Mouse (Mus musculus) E14TG2a.4 (cell line): ENCODE measurements at regions not wholly inside any gene's neighbourhood (a gene's known extent, or its start where the extent isn't known, plus 50 kb on each side); places are given as distances from the start of the nearest gene placed in this dataset.

Experiments used
- CTCF ChIP-seq: conservative IDR thresholded peaks from 2 replicates; pipeline ENCODE4 v1.5.1; 2014; ENCODE audit warnings: low read length
- NANOG ChIP-seq: IDR thresholded peaks from 2 replicates; pipeline ENCODE4 v1.6.1; 2014; ENCODE audit warnings: borderline replicate concordance, low read length, mixed read lengths

DNA sequence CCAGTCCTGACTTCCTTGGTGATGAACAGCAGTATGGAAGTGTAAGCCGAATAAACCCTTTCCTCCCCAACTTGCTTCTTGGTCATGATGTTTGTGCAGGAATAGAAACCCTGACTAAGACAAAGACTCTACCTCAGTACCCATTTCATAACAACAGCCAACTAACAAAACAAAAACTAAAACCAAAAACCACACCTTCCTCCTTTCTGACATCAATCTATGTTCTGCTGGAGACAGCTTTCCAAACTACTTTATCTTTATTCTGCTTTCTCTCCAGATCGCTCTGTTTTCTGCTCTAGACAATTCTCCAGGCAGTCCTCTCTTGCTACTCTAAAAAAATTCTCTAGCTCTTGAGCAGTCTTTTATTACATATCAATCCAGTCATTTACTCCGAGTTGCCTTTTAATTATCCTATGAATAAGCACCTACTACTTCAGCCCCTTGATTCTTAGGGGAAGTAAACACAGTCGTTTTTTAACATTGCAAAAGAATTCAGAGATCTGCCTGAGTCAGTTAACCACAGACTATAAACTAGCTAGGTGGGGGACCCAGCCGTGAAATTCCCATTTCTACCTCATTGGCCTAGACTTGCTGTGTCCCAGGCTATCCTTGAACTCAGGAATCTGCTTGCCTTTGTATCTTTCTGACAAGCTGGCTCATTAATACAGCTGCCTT lies 159.1 kb downstream of the Pfkfb3 start:
- TF ChIP-seq CTCF: no peak
- TF ChIP-seq NANOG: no peak
